Mouse (Mus musculus) neural tube, embryonic 12.5 days (tissue): Measurements from ENCODE around the gene Nlrx1. TPM values are rescaled to one million over a fixed set of nuclear protein-coding genes. Genes with fewer than 3 reads are reported as not detected.
"Not testable (repeated sequence)": the region's sequence is repeated elsewhere in the genome, so short reads cannot be mapped to it uniquely, and the experiment has no call there.

Source experiments
- ATAC-seq: fragments of 200-750 bp; cut with Nextera tagmentation; 2 replicates; pipeline ENCODE4 v1.8.0; 2017; ENCODE audit warnings: low read depth, mild to moderate bottlenecking, moderate TSS enrichment, moderate library complexity; ENCODE audit not compliant: low FRiP score
- H3K27ac ChIP-seq: fragments of 300-500 bp; sonication (generic); 2 replicates; pipeline ENCODE4 v1.5.1; 2016
- H3K27me3 ChIP-seq: fragments of 300-500 bp; sonication (generic); replicated peaks from 2 replicates; pipeline ENCODE4 v1.6.1; 2016; ENCODE audit warnings: mild to moderate bottlenecking
- H3K36me3 ChIP-seq: fragments of 300-500 bp; sonication (generic); 2 replicates; pipeline ENCODE4 v1.6.1; 2016; ENCODE audit warnings: mild to moderate bottlenecking
- H3K4me1 ChIP-seq: fragments of 300-500 bp; sonication (generic); 2 replicates; pipeline ENCODE4 v1.6.1; 2016
- H3K4me2 ChIP-seq: fragments of 300-500 bp; sonication (generic); replicated peaks from 2 replicates; pipeline ENCODE4 v1.6.1; 2016; ENCODE audit warnings: mild to moderate bottlenecking
- H3K4me3 ChIP-seq: fragments of 300-500 bp; sonication (generic); 2 replicates; pipeline ENCODE4 v1.5.1; 2016
- H3K9ac ChIP-seq: fragments of 300-500 bp; sonication (generic); 2 replicates; pipeline ENCODE4 v1.6.1; 2016; ENCODE audit warnings: mild to moderate bottlenecking
- H3K9me3 ChIP-seq: fragments of 300-500 bp; sonication (generic); 2 replicates; pipeline ENCODE4 v1.6.1; 2016; ENCODE audit warnings: mild to moderate bottlenecking
- WGBS: fragments of 180-500 bp; shearing (Covaris S2); methylation state at CpG from one replicate; pipeline ENCODE4 v1.1.7; 2016; 5-methylcytosine and 5-hydroxymethylcytosine counted together
- polyA plus RNA-seq: library from polyadenylated mRNA; unstranded; fragments of >200 nt; fragmentation: Nextera tagmentation; extraction: Ambion mirVana; gene quantifications from 2 replicates; pipeline ENCODE4 v1.2.1, GENCODE M21; 2016

The Nlrx1 gene
- polyA plus RNA-seq, result 3.7 and 3.8 TPM in 2 replicates

DNA sequence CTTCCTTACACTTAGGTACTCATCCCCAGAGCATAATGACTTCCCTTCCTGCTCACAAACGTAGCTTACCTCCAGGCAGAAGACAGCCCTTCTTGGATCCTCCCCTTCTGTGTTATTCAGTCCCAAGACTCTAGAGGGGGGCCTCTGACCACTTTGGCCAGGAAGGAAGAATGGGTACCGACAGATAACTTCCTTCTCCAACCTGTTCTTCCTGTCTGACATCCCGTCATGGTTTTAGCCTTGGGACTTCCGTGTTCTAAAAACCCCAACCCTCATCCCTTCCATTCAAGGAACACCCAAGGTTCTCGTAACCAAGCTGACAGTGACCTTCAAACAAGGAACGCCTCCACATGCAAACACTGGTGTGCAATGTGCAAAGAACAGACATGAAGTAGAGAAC lies at the start of gene Nlrx1:
Gene Nlrx1, minus strand, starts transcription at position 168 of the 400 bp plus-strand sequence.
- Histone ChIP-seq H3K27me3 (no peaks in the 10 kb centered on the region; the same call in 1 of the 2 replicates), H3K9me3 (no peaks in the 10 kb centered on the region), H3K4me1 (peaks cover 10% of the 10 kb centered on the region; the same call in 1 of the 2 replicates), H3K9ac (peak within 1 kb of the TSS; percentile 68), H3K27ac (no peak within 1 kb of the TSS), H3K4me3 (peak within 1 kb of the TSS; percentile 42), H3K36me3 (no peaks in the 10 kb centered on the region), H3K4me2 (peak within 1 kb of the TSS; percentile 75)
- 86% methylated on average over 6 of the region's 6 CpGs for WGBS
- no peak; the same call in 1 of the 2 replicates for ATAC-seq

GRCm38 (mm10) chr9:44317452-44317851 lies 49.1 kb upstream of the Nlrx1 start:
- H3K9ac ChIP-seq, result no peak overlapping the region
- peaks cover 46% of the 10 kb centered on the region for H3K36me3 ChIP-seq
- H3K4me1 ChIP-seq, result peaks cover 30% of the 10 kb centered on the region
- WGBS, result 74% methylated on average over 4 of the region's 4 CpGs
- peak overlapping the region; percentile 94; the same call in 1 of the 2 replicates for H3K4me2 ChIP-seq
- H3K27me3 ChIP-seq, result no peaks in the 10 kb centered on the region
- H3K4me3 ChIP-seq, result no peak overlapping the region
- no peaks in the 10 kb centered on the region for H3K9me3 ChIP-seq
- no peak for ATAC-seq
- no peak overlapping the region for H3K27ac ChIP-seq

GRCm38 (mm10) chr9:44314910-44315309 lies 46.5 kb upstream of the Nlrx1 start:
- Histone ChIP-seq H3K36me3 (peaks cover 50% of the 10 kb centered on the region), H3K9me3 (no peaks in the 10 kb centered on the region), H3K27me3 (no peaks in the 10 kb centered on the region), H3K4me2 (no peak overlapping the region), H3K4me3 (no peak overlapping the region), H3K27ac (no peak overlapping the region), H3K9ac (no peak overlapping the region), H3K4me1 (peaks cover 33% of the 10 kb centered on the region)
- ATAC-seq, result no peak
- 95% methylated on average over 18 of the region's 18 CpGs for WGBS

- no peak overlapping the region for H3K27ac ChIP-seq
- no peak for ATAC-seq
- H3K4me2 ChIP-seq, result no peak overlapping the region
- H3K36me3 ChIP-seq, result peaks cover 50% of the 10 kb centered on the region
- H3K4me1 ChIP-seq, result peaks cover 29% of the 10 kb centered on the region
- H3K4me3 ChIP-seq, result no peak overlapping the region
- WGBS, result 77% methylated on average over 4 of the region's 4 CpGs
- H3K9me3 ChIP-seq, result no peaks in the 10 kb centered on the region
- H3K27me3 ChIP-seq, result no peaks in the 10 kb centered on the region
- no peak overlapping the region for H3K9ac ChIP-seq
These were observed 45.8 kb upstream of the Nlrx1 start for GRCm38 (mm10) chr9:44314257-44314547.

DNA sequence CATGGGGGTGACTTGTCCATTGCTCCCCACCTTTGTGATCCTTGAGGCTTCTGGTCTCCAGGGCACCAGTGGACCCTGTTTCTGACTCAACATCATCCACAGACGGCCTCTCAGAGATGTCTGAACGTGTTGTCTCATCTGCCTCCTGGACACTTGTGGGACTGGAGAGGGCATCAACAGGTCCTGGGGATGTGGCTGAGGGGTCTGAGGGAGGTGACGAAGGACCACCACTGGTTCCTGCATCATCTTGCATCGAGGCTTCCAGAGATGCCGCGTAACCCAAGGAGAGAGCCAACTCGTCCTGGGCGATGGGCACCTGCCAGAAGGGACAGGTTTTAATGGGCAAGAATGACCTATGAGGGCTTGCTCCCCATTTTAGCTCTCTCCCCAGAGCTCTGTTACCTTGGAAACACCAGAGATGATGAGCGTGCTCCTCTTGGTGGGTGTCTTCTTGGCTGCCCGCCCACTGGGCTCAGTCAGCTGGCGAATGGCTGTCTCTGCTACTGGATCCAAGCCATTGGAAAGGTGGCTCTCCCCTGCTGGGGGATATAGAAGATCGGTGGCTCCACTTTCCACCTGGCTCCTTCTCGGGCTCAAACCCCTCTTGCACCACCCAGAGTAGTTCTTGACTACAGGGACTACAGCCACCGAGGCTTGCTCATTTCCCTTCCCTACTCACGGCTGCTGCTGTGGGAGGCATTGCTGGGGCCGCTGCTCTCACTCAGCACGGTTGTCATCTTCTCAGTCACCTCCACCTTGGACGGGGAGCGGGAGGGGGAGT lies 45.3 kb upstream of the Nlrx1 start:
- Histone ChIP-seq H3K4me2 (no peak overlapping the region), H3K27ac (no peak overlapping the region), H3K9ac (no peak overlapping the region), H3K36me3 (peaks cover 50% of the 10 kb centered on the region), H3K4me1 (peaks cover 23% of the 10 kb centered on the region), H3K27me3 (no peaks in the 10 kb centered on the region), H3K9me3 (no peaks in the 10 kb centered on the region), H3K4me3 (no peak overlapping the region)
- 82% methylated on average over 19 of the region's 19 CpGs for WGBS
- ATAC-seq, result no peak

DNA sequence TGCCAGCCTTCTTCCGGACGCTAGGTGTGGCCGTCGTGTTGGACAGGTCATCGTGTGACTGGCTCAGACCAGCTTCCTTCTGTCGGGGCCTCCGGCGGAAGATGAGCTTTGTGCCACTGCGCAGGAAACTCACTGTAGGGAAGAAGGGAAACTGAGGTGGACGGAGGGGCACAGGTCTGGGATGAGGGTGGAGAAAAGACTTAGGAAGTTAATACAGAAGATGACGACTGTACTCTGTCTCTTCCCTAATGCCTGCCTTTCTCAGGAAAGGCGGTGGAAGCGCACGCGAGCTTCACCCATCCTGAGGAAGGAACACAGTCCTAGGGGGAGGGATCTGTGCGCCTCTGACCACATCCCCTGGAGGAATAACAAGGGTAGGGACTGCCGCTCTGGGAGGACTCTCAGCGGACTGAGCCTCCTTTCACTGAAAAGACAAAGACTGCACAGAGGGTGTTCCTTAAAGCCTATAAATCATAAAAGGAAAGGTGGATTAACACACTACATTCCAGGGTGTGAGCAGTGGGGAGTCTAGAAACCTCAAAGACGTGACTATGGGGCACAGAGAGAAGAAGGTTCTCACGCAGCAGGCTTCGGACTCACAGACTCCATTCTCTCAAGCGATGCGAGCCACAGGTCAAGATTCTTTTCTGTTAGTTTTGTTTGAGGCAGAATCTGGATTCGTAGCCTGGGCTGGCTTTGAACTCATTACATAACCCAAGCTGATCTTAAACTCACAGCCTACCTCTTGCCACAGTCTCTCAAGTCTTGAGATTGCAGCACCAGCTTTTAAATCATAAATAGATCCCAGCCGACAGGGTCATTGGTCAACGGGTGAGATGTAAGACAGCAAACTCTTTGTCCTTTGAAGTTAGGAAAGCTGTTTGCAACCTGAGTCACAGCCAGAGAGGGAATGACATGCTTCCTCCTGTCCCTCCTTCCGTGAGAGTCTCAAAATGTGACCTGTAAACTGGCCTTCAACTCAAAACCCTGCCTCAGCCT lies 43.0 kb upstream of the Nlrx1 start:
- Histone ChIP-seq H3K9ac (no peak overlapping the region), H3K27ac (no peak overlapping the region), H3K36me3 (peaks cover 44% of the 10 kb centered on the region), H3K27me3 (no peaks in the 10 kb centered on the region), H3K4me2 (peak overlapping the region; percentile 27), H3K4me1 (peaks cover 10% of the 10 kb centered on the region), H3K9me3 (no peaks in the 10 kb centered on the region), H3K4me3 (no peak overlapping the region)
- 6% methylated on average over 27 of the region's 27 CpGs for WGBS
- ATAC-seq, result peak; percentile 63; the same call in 1 of the 2 replicates

DNA sequence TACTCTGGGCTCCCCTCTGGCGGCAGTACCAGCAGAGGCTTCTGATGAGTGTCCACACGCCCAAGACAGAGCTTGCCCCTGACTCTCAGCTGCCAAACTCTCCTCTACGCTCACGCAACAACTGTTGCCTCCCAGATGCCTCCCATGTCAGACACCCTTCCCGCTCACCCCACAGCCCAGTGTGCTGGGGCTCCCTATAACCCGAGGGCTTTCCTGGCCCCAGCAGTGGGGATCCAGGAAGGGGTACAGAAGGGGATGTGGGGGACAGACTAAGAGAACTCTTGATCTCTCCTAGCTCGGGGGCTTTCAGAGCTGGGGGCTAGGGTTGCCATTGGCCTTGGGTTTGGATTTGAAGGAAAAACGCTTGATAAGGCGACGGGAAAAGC lies 42.3 kb upstream of the Nlrx1 start:
- WGBS, result 32% methylated on average over 10 of the region's 10 CpGs
- H3K4me2 ChIP-seq, result peak overlapping the region; percentile 27
- H3K4me1 ChIP-seq, result peaks cover 10% of the 10 kb centered on the region
- H3K27me3 ChIP-seq, result no peaks in the 10 kb centered on the region
- ATAC-seq, result no peak
- H3K9me3 ChIP-seq, result no peaks in the 10 kb centered on the region
- H3K27ac ChIP-seq, result no peak overlapping the region
- H3K36me3 ChIP-seq, result peaks cover 37% of the 10 kb centered on the region
- H3K9ac ChIP-seq, result no peak overlapping the region
- no peak overlapping the region for H3K4me3 ChIP-seq

GRCm38 (mm10) chr9:44309756-44310155 lies 41.4 kb upstream of the Nlrx1 start:
- H3K4me1 ChIP-seq, result peaks cover 12% of the 10 kb centered on the region
- H3K36me3 ChIP-seq, result peaks cover 27% of the 10 kb centered on the region
- ATAC-seq, result no peak
- no peak overlapping the region for H3K9ac ChIP-seq
- H3K4me3 ChIP-seq, result no peak overlapping the region
- H3K27me3 ChIP-seq, result no peaks in the 10 kb centered on the region
- WGBS, result 56% methylated on average over 3 of the region's 3 CpGs
- H3K9me3 ChIP-seq, result no peaks in the 10 kb centered on the region
- no peak overlapping the region for H3K27ac ChIP-seq
- H3K4me2 ChIP-seq, result no peak overlapping the region

GRCm38 (mm10) chr9:44307248-44307647 lies 38.8 kb upstream of the Nlrx1 start:
- Histone ChIP-seq H3K36me3 (peaks cover 8% of the 10 kb centered on the region), H3K27me3 (no peaks in the 10 kb centered on the region), H3K4me1 (peaks cover 19% of the 10 kb centered on the region), H3K9me3 (no peaks in the 10 kb centered on the region), H3K9ac (no peak overlapping the region), H3K4me3 (no peak overlapping the region), H3K4me2 (no peak overlapping the region), H3K27ac (no peak overlapping the region)
- ATAC-seq, result no peak
- 80% methylated on average over 2 of the region's 2 CpGs for WGBS

DNA sequence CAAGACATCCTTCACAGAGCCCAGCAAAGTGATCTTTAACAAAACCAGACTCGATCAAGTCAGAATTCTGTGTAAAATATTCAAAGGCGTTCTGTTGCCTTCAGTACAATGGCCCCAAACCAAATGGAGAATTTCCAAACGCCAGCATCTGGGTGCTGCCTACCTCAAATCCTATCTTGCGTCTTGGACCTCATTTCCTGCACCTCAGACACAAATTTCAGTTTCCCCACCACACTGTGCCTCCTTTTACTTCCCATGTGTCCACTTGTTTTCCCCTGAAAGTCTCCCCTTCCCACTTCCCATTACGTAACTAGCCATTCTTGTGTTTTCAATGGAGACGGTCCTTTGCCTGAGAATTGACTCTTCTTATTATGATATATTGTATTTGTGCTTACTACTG lies 38.1 kb upstream of the Nlrx1 start:
- WGBS, result 91% methylated on average over 6 of the region's 6 CpGs
- no peak overlapping the region for H3K9ac ChIP-seq
- no peaks in the 10 kb centered on the region for H3K9me3 ChIP-seq
- no peak overlapping the region for H3K27ac ChIP-seq
- H3K36me3 ChIP-seq, result peaks cover 14% of the 10 kb centered on the region
- peaks cover 19% of the 10 kb centered on the region for H3K4me1 ChIP-seq
- H3K4me2 ChIP-seq, result no peak overlapping the region
- no peak overlapping the region for H3K4me3 ChIP-seq
- H3K27me3 ChIP-seq, result no peaks in the 10 kb centered on the region
- ATAC-seq, result no peak

DNA sequence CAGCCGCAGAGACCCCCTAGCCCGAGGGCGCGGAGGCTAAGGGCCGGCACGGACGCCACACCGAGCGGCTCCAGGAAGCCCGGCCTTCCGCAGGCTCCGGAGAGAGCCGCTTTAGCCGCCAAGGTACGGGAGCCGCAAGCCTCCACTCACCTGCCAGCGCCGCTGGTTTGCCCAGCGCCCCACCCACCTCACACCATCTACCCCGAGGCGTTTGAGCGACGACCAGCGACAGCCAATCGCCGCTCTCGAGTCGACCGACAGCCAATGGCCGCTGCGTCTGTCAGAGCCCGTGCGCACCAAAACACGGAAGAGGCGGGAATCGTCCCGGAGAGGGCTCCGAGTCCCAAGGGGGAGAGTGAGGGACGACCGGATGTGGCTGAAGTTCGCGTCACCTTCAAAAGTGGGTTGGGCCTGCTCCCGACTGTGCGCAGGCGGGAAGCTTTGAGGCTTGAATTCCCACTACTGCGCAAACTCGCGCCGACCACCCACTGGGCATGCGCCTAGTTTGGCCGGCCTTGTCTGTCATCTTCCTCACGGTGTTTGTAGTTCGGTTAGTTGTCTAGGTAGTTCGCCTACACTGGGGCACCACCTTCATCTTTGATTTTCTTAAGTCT lies 37.2 kb upstream of the Nlrx1 start, which contains the start of gene Hinfp:
Gene Hinfp, minus strand, starts transcription at position 206 of the 614 bp plus-strand sequence.
- under 1% methylated on average over 54 of the region's 54 CpGs for WGBS
- H3K27me3 ChIP-seq, result no peaks in the 10 kb centered on the region
- peaks cover 24% of the 10 kb centered on the region for H3K36me3 ChIP-seq
- no peaks in the 10 kb centered on the region for H3K9me3 ChIP-seq
- H3K4me1 ChIP-seq, result peaks cover 10% of the 10 kb centered on the region
- H3K9ac ChIP-seq, result peak within 1 kb of the TSS; percentile 80
- H3K27ac ChIP-seq, result 0 out of 2 replicates have a peak within 1 kb of the TSS, but pooled peaks have one; percentile 17
- H3K4me2 ChIP-seq, result peak within 1 kb of the TSS; percentile 74
- H3K4me3 ChIP-seq, result peak within 1 kb of the TSS; percentile 77
- peak; percentile 99 for ATAC-seq

- WGBS, result 96% methylated on average over 3 of the region's 3 CpGs
- H3K4me1 ChIP-seq, H3K4me2 ChIP-seq, H3K4me3 ChIP-seq, H3K9ac ChIP-seq, H3K27me3 ChIP-seq, ATAC-seq, H3K9me3 ChIP-seq, H3K27ac ChIP-seq: not testable (repeated sequence)
- H3K36me3 ChIP-seq, result peaks cover 73% of the 10 kb centered on the region
These were observed 31.6 kb upstream of the Nlrx1 start for GRCm38 (mm10) chr9:44300001-44300400.
